Mouse (Mus musculus): Measurements from ENCODE around the gene Pon1. TPM values are rescaled to one million over a fixed set of nuclear protein-coding genes. Genes with fewer than 3 reads are reported as not detected.

Gene Pon1
- total RNA-seq, 2 experiments from 2014 or later, result 0.53 TPM; not detected in 1

- no peak for DNase-seq
- intact Hi-C loops (cut with DNase I), result no loop called here
Observed at GRCm38 (mm10) chr6:5138875-5139631, 54.7 kb downstream of the Pon1 start.

DNA sequence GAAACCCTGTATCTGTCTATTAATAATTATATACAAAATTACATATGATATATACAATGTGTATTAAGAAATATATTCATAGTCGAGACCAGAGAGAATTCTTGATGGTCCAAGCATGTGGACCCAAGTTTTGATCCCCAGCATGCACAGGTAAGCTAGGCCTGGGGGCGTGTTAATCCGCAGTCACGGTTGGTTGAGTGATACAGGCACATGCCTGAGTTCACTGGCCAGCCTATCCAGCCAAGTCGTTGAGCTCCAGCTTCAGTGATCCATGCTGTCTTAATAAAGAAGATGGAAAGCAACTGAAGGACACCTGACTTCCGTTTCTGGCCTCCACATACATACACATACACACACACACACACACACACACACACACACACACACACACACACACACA is 57.7 kb downstream of the Pon1 start:
- intact Hi-C loops (cut with DNase I), result no loop called here
- DNase-seq, result no peak

DNA sequence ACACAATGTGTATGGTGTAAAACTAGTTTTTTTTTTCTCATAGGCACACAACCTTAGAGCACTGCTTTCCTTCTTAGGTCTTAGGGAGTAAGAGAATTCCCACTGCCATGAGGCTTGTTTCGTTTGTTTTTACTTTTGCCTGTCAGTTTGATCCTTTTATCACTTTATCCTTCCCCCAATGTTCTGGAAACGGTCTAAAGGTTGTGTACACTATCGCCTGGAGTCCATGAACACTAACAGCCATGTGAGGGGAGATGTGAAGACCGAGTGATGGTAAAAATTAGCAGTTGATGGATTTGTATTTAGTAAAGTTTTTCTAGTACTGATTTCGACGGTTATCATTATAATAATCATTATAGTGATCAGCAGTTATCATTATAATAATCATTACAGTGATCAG is 58.8 kb downstream of the Pon1 start:
- no peak for DNase-seq
- intact Hi-C loops (cut with DNase I), result no loop called here

- intact Hi-C loops (cut with DNase I), result no loop called here
- DNase-seq, result no peak
Observed at GRCm38 (mm10) chr6:5129364-5130093, 64.2 kb downstream of the Pon1 start.

DNA sequence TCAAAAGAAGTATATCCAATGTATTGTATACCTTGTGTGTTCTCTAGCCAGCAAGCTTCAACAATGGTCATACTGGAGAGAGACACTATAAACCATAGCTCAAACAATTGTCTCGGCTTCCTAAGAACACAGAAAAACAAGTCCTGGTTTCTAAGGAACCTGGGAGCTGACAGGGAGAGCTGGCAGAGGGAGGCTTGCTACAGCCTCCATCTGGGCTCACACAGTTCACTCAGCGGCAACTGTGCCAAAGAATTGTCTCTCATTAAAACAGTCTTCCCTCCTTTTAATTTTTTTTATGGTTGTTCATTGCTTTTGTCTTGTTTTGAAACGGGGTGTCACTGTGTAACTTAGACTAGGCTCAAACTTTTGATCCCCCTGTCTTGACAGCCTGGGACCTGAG is 73.5 kb downstream of the Pon1 start:
- intact Hi-C loops (cut with DNase I), result no loop called here
- no peak for DNase-seq

GRCm38 (mm10) chr6:5119181-5119910 is 74.4 kb downstream of the Pon1 start:
- DNase-seq, result no peak
- intact Hi-C loops (cut with DNase I), result no loop called here

Other genes starting within 250 kb of the Pon1 start
- gene Pon3, start 62.3 kb upstream of the Pon1 start, total RNA-seq (2021), result 10 to 100 TPM; 19.8 to 20.5 TPM
- gene Pon2, start 104.5 kb upstream of the Pon1 start, total RNA-seq (2021), result 10 to 100 TPM; 17.8 to 19.8 TPM
- gene Asb4, start 189.4 kb upstream of the Pon1 start, total RNA-seq (2021), result 10 to 100 TPM in 1 of 2 experiments, 1 to 10 TPM in 1; 7.1 to 10.1 TPM

Data from heart, postnatal 36 days (tissue).